Mouse (Mus musculus) urinary bladder, postnatal 25 days (tissue): ENCODE measurements around the gene Gstt2.
"Not testable (repeated sequence)": the region's sequence is repeated elsewhere in the genome, so short reads cannot be mapped to it uniquely, and the experiment has no call there.

Source experiments
- DNase-seq: peaks from one replicate; pipeline ENCODE4 v3.0.0; 2022; ENCODE audit warnings: low spot score

Gene Gstt2

GRCm38 (mm10) chr10:75855416-75855981 is 18.3 kb upstream of the Gstt2 start:
- DNase-seq, result no peak

- no peak for DNase-seq
Measured at GRCm38 (mm10) chr10:75854791-75855190, 17.6 kb upstream of the Gstt2 start.

GRCm38 (mm10) chr10:75854096-75854495 is 16.9 kb upstream of the Gstt2 start:
- DNase-seq, result no peak

- DNase-seq, result peak; percentile 77
Measured at GRCm38 (mm10) chr10:75853452-75853851, 16.2 kb upstream of the Gstt2 start.

- DNase-seq, result no peak
Measured at GRCm38 (mm10) chr10:75852539-75853125, 15.4 kb upstream of the Gstt2 start.

GRCm38 (mm10) chr10:75851681-75852080 is 14.5 kb upstream of the Gstt2 start:
- no peak for DNase-seq

GRCm38 (mm10) chr10:75851076-75851475 is 13.9 kb upstream of the Gstt2 start:
- DNase-seq, result no peak

- DNase-seq, result no peak
Measured at GRCm38 (mm10) chr10:75848382-75848781, 11.2 kb upstream of the Gstt2 start.

- no peak for DNase-seq
Measured at GRCm38 (mm10) chr10:75845306-75845930, 8.2 kb upstream of the Gstt2 start.

GRCm38 (mm10) chr10:75844800-75845199 is 7.6 kb upstream of the Gstt2 start:
- DNase-seq, result no peak

GRCm38 (mm10) chr10:75843898-75844297 is 6.7 kb upstream of the Gstt2 start:
- not testable (repeated sequence) for DNase-seq

- no peak for DNase-seq
Measured at GRCm38 (mm10) chr10:75839092-75839491, 1.9 kb upstream of the Gstt2 start.

- DNase-seq, result no peak
Measured at GRCm38 (mm10) chr10:75835761-75836531, 1.3 kb downstream of the Gstt2 start.

- DNase-seq, result peak; percentile 59
Measured at GRCm38 (mm10) chr10:75835307-75835706, 1.9 kb downstream of the Gstt2 start.

- DNase-seq, result no peak
Measured at GRCm38 (mm10) chr10:75834721-75835120, 2.5 kb downstream of the Gstt2 start.

- DNase-seq, result peak; percentile 68
Measured at GRCm38 (mm10) chr10:75834250-75834649, 3.0 kb downstream of the Gstt2 start.

GRCm38 (mm10) chr10:75833456-75834080 is 3.7 kb downstream of the Gstt2 start:
- peak; percentile 19 for DNase-seq

GRCm38 (mm10) chr10:75832272-75832895 is 4.8 kb downstream of the Gstt2 start:
- peak; percentile 64 for DNase-seq

- no peak for DNase-seq
Measured at GRCm38 (mm10) chr10:75830275-75830670, 7.0 kb downstream of the Gstt2 start.

GRCm38 (mm10) chr10:75829529-75830274 is 7.5 kb downstream of the Gstt2 start:
- DNase-seq, result no peak

GRCm38 (mm10) chr10:75828500-75828931 is 8.7 kb downstream of the Gstt2 start:
- DNase-seq, result no peak
